Mouse (Mus musculus): ENCODE results near the gene Hist1h2bf.
A peak's percentile ranks its signal among the peaks of the same experiment; 100 is the strongest.
"Not testable (repeated sequence)": the region's sequence is repeated elsewhere in the genome, so short reads cannot be mapped to it uniquely, and the experiment has no call there.

Gene Hist1h2bf

GRCm38 (mm10) chr13:23586099-23586939 lies 12.3 kb upstream of the Hist1h2bf start:
- DNase-seq = peak in 1 of 2 experiments; percentile 23

GRCm38 (mm10) chr13:23585442-23586098 lies 11.6 kb upstream of the Hist1h2bf start:
- peak; percentile 68 to 78 for DNase-seq

- peak; percentile 63 to 72 for DNase-seq
Measured at GRCm38 (mm10) chr13:23585029-23585441, 11.0 kb upstream of the Hist1h2bf start.

- no peak for DNase-seq
Measured at GRCm38 (mm10) chr13:23584331-23584730, 10.3 kb upstream of the Hist1h2bf start.

- no peak for DNase-seq
Measured at GRCm38 (mm10) chr13:23583387-23584068, 9.5 kb upstream of the Hist1h2bf start.

- no peak for DNase-seq
Measured at GRCm38 (mm10) chr13:23582219-23583056, 8.4 kb upstream of the Hist1h2bf start.

- DNase-seq = peak; percentile 98 to 99
Measured at GRCm38 (mm10) chr13:23581408-23582218, 7.6 kb upstream of the Hist1h2bf start, which contains the start of gene Hist1h4d. Hist1h4d (plus strand) TSS chr13:23581598.

GRCm38 (mm10) chr13:23577835-23578234 lies 3.8 kb upstream of the Hist1h2bf start:
- DNase-seq = no peak

- no peak for DNase-seq
Measured at GRCm38 (mm10) chr13:23576906-23577639, 3.1 kb upstream of the Hist1h2bf start.

- DNase-seq = no peak
Measured at GRCm38 (mm10) chr13:23576351-23576881, 2.4 kb upstream of the Hist1h2bf start.

GRCm38 (mm10) chr13:23575864-23576313 lies 1.9 kb upstream of the Hist1h2bf start:
- DNase-seq = not testable (repeated sequence)

GRCm38 (mm10) chr13:23575271-23575851 lies 1.4 kb upstream of the Hist1h2bf start, which contains the start of gene Hist1h3d:
Hist1h3d (plus strand) TSS chr13:23575763.
- DNase-seq = peak; percentile 61 to 71

- not testable (repeated sequence) for DNase-seq
Measured at GRCm38 (mm10) chr13:23574546-23575170, 662 bp upstream of the Hist1h2bf start.

GRCm38 (mm10) chr13:23573034-23573897 lies 730 bp downstream of the Hist1h2bf start:
- DNase-seq = not testable (repeated sequence)

GRCm38 (mm10) chr13:23572218-23573033 lies 1.6 kb downstream of the Hist1h2bf start:
- DNase-seq = no peak

GRCm38 (mm10) chr13:23571504-23572217 lies 2.3 kb downstream of the Hist1h2bf start:
- DNase-seq = not testable (repeated sequence)
